Mouse (Mus musculus): ENCODE measurements at regions not wholly inside any gene's neighbourhood (a gene's known extent, or its start where the extent isn't known, plus 50 kb on each side); places are given as distances from the start of the nearest gene placed in this dataset.

GRCm38 (mm10) chr3:35101951-35102350 lies 451.7 kb downstream of the Sox2 start:
- intact Hi-C loops (cut with DNase I), result no loop called here
- DNase-seq, result no peak

- peak in 1 of 2 experiments; percentile 30 for DNase-seq
- intact Hi-C loops (cut with DNase I), result loop anchor here (1.0 kb wide), 1 partner anchor 455 kb away; no protein-coding TSS in a partner anchor
These were observed 452.7 kb downstream of the Sox2 start for GRCm38 (mm10) chr3:35102715-35103591.

DNA sequence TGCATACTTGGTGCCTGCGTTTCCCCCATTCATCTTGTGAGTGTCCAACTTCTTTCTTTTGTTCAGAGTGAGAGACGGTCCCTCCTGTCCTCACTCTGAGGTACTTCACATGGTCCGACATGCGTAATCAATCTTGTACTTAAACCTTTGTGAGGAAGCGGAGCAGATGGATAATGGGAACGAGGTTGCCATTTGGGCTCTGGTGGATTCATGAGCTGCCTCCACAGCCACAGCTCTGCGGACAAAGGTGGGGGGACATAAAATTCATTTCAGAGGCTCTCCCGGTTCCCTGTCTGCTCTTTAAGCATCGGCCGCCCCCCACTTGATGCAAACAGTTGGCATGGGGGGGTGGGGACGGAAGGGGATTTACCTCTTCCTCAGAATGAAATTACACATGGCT lies 454.7 kb downstream of the Sox2 start:
- DNase-seq, result no peak
- intact Hi-C loops (cut with DNase I), result no loop called here

GRCm38 (mm10) chr3:35106097-35106496 lies 455.9 kb downstream of the Sox2 start:
- intact Hi-C loops (cut with DNase I), result no loop called here
- DNase-seq, result no peak

DNA sequence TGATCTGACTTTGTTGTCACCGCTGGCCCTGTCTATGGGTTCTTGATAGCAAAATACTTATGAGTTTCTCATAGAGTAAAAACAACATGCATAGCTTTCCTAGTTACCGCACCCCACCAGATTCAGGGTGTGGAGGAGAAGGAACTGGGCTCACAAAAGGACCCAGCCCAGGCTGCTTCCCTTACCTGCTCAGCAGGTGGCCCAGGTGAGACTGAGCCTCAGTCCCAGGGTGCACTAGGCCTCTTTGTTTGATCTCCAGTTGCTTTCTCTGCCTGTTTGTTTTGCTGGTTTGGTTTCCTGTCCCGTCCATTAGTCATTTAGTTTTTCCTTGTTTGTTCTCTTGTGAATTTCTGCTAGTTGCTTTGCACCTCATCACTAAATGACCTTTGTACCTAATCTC lies 483.3 kb downstream of the Sox2 start:
- intact Hi-C loops (cut with DNase I), result no loop called here
- DNase-seq, result no peak

- DNase-seq, result no peak
- intact Hi-C loops (cut with DNase I), result no loop called here
These were observed 491.5 kb downstream of the Sox2 start for GRCm38 (mm10) chr3:35141500-35142220.

DNA sequence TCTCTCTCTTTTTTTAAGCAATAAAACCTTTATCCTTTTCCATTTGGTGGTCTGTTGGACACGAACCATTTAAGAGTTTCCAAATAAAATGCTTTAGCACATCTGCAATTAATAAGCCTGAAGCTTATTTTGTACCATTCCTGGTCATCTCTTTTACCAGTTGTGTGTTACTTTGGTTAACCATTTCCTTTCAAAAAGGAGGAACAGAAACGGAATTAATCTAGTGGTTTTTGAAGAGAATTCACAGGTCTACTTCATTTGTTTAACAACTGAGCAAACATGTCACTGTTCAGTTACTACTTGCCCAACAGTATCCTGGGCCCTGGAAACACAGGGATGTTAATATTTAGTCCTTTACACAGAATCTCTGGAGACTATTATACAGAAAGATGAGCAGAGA lies 492.5 kb downstream of the Sox2 start:
- intact Hi-C loops (cut with DNase I), result no loop called here
- no peak for DNase-seq

GRCm38 (mm10) chr3:35145569-35145968 lies 495.4 kb downstream of the Sox2 start:
- intact Hi-C loops (cut with DNase I), result no loop called here
- DNase-seq, result no peak

GRCm38 (mm10) chr3:35146681-35147080 lies 496.5 kb downstream of the Sox2 start:
- DNase-seq, result no peak
- intact Hi-C loops (cut with DNase I), result no loop called here

- intact Hi-C loops (cut with DNase I), result no loop called here
- no peak for DNase-seq
These were observed 499.1 kb downstream of the Sox2 start for GRCm38 (mm10) chr3:35149251-35149691.

- intact Hi-C loops (cut with DNase I), result no loop called here
- no peak for DNase-seq
These were observed 502.0 kb downstream of the Sox2 start for GRCm38 (mm10) chr3:35152191-35152590.

DNA sequence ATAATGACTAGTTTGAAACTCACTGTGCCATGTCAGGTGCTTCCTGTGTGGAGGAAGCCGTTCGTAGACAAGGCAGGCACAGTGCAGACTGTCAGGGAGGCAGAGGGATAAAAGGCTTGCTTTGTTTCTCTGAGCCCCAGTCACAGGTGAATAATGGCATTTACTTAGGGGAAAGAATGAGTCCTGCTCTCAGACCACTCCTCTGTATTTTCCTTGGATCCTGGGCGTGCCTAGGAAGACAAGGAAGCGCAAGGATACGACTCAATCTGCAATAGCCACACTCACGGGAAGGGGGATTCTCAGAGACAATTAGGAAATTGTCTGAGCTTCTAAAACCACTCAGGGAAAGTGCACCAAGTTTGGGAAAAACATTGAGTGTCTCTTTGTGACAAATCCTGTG lies 504.1 kb downstream of the Sox2 start:
- DNase-seq, result no peak
- intact Hi-C loops (cut with DNase I), result no loop called here

DNA sequence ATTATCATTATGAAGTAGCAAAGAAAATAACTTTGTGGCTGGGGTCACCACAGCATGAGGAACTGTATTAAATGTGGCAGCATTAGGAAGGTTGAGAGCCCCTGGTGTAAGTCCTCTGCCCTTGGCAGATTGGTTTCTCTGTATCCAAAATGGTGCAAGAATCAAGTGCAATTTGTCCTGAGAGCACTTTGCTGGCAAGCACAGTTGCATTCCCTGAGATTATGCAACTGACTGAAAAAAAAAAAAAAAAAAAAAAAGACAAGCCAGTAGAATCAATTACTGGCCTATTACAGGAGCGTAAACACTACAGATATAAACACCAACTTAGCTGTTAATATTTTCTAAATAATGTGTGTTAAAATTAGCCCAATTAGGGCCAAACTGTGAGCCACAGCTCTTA lies 518.5 kb downstream of the Sox2 start:
- intact Hi-C loops (cut with DNase I), result no loop called here
- DNase-seq, result no peak

- no peak for DNase-seq
These were observed 528.7 kb downstream of the Sox2 start for GRCm38 (mm10) chr3:35178759-35179440.

GRCm38 (mm10) chr3:35208526-35208925 lies 545.4 kb upstream of the Atp11b start:
- no peak for DNase-seq
- intact Hi-C loops (cut with DNase I), result no loop called here

More at GRCm38 (mm10) chr3:35178759-35179440, 528.7 kb downstream of the Sox2 start:
- intact Hi-C loops (cut with DNase I), result no loop called here

- no peak for DNase-seq
- intact Hi-C loops (cut with DNase I), result no loop called here
These were observed 534.5 kb upstream of the Atp11b start for GRCm38 (mm10) chr3:35219394-35219793.

GRCm38 (mm10) chr3:35221183-35221582 lies 532.7 kb upstream of the Atp11b start:
- intact Hi-C loops (cut with DNase I), result no loop called here
- DNase-seq, result no peak

GRCm38 (mm10) chr3:35222251-35222650 lies 531.7 kb upstream of the Atp11b start:
- intact Hi-C loops (cut with DNase I), result no loop called here
- no peak for DNase-seq

GRCm38 (mm10) chr3:35225051-35225701 lies 528.7 kb upstream of the Atp11b start:
- DNase-seq, result no peak
- intact Hi-C loops (cut with DNase I), result no loop called here

DNA sequence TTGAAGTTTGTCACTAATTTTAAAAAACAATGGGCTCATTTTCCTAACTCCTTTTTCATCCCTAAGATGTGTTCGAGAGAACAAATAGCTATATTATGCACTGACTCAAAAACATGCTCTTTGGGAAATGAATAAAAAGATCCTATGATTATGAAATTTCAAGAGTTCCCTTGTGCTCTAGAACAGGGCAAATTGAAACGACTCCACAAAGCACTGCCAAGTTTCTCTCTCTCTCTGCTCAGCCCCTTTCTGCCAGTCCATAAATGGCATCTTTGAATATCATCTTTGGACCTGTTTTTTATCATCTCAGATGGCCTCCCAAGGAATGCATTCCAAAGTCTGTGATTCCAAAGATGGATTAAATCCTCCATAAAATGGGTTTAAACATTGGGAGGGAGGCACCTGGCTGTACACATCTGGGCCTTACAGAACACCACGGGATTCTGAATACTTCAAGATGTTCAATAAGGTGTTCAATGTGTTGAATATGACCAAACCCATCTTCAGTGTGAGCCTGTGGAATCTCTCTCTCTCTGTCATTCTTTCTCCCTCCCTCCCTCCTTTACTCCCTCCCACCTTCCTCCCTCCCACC lies 528.0 kb upstream of the Atp11b start:
- intact Hi-C loops (cut with DNase I), result no loop called here
- DNase-seq, result no peak
